Mouse (Mus musculus) heart, adult 2 months (tissue): ENCODE measurements at regions not wholly inside any gene's neighbourhood (a gene's known extent, or its start where the extent isn't known, plus 50 kb on each side); places are given as distances from the start of the nearest gene placed in this dataset.

Experiments
- CTCF ChIP-seq: fragments of 200-600 bp; IDR thresholded peaks from 2 replicates; pipeline ENCODE4 v1.8.1; 2022; ENCODE audit warnings: antibody characterized with exemption, mild to moderate bottlenecking, moderate library complexity
- EP300 ChIP-seq: fragments of 200-500 bp; IDR thresholded peaks from 2 replicates; pipeline ENCODE4 v1.6.1; 2011; ENCODE audit warnings: low read depth, low read length, control low read depth; ENCODE audit not compliant: insufficient read depth

- no peak for TF ChIP-seq EP300
- no peak for TF ChIP-seq CTCF
These were observed 152.8 kb downstream of the Fgf18 start for GRCm38 (mm10) chr11:32994391-32994790.
